Mouse (Mus musculus) testis, adult 2 months (tissue): ENCODE measurements around the gene Mat2a.

Source experiments
- CTCF ChIP-seq: fragments of 200-500 bp; IDR thresholded peaks from 2 replicates; pipeline ENCODE4 v1.5.1; 2012; ENCODE audit warnings: low read depth, mild to moderate bottlenecking, inconsistent platforms, low read length, moderate library complexity; ENCODE audit not compliant: control insufficient read depth, insufficient read depth, insufficient replicate concordance
- POLR2A ChIP-seq: fragments of 200-500 bp; IDR thresholded peaks from 2 replicates; pipeline ENCODE4 v1.6.1; 2012; ENCODE audit warnings: low read depth, mild to moderate bottlenecking, inconsistent platforms, low read length, moderate library complexity; ENCODE audit not compliant: control insufficient read depth

GRCm38 (mm10) chr6:72430989-72431921 lies 8.1 kb downstream of the Mat2a start:
- TF ChIP-seq POLR2A, result no peak
- TF ChIP-seq CTCF, result no peak
